Comparison of ENCODE assay signal across 11 mouse cellular contexts in genomic region chr5:111538560-111539450, GRCm38 (mm10).
DNase-seq lines count a peak whose midpoint lies in the region; ATAC-seq and TF ChIP-seq lines count a peak whose summit lies in the region.
"Had no signal": no experiment of that assay in that cellular context is flagged by ENCODE, and none has a peak within 500 bp of the region (broad histone marks: within the 10 kb centered on the region; RNA-seq: fewer than 3 reads in every experiment).

No protein-coding gene starts in this region.

- peaks cover 92% of the 10 kb centered on the region for H3K9me3 ChIP-seq in G1E (replicated peaks)
- no peaks in the 10 kb centered on the region for H3K9me3 ChIP-seq in hindbrain, embryonic 10.5 days

- peak overlapping the region; percentile 79 for H3K27ac ChIP-seq in hindbrain, embryonic 10.5 days

- H3K27me3 ChIP-seq in G1E (ENCODE audit: insufficient read depth, low read length): no peaks in the 10 kb centered on the region
- H3K27me3 ChIP-seq in hindbrain, embryonic 10.5 days (ENCODE audit: insufficient read depth, poor library complexity, severe bottlenecking): peaks cover 17% of the 10 kb centered on the region

- intact Hi-C loops in left cerebral cortex, postnatal 25 days (cut with DNase I): no loop called here

- ATAC-seq in G1E (ENCODE audit: extremely low read depth, insufficient number of reproducible peaks, low FRiP score, poor library complexity, severe bottlenecking): no peak
- ATAC-seq in megakaryocyte progenitor cell, adult 5-6 weeks (replicated peaks; ENCODE audit: poor library complexity): no peak
- no peak for ATAC-seq in megakaryocyte, adult 5-6 weeks (ENCODE audit: poor library complexity, severe bottlenecking)
- ATAC-seq: liver, postnatal 0 days had no signal

- TF ChIP-seq CTCF in G1E (IDR thresholded peaks at IDR 0.05; ENCODE audit: low read depth, low read length): no peak
- TF ChIP-seq CTCF in brain, embryonic 14.5 days (IDR thresholded peaks at IDR 0.05; ENCODE audit: borderline replicate concordance, extremely low read depth, insufficient read depth, insufficient read length): no peak

- WGBS in hindbrain, embryonic 10.5 days: 69% methylated on average over 13 of the region's 13 CpGs

- TF ChIP-seq POLR2A in brain, embryonic 14.5 days (IDR thresholded peaks at IDR 0.05; ENCODE audit: borderline replicate concordance, extremely low read depth, insufficient read depth, insufficient read length, poor library complexity, severe bottlenecking): no peak

- DNase-seq in G1E (ENCODE audit: low spot score): no peak
- DNase-seq in brain, embryonic 14.5 days (ENCODE audit: low read depth): peak; percentile 95
- peak; percentile 71 for DNase-seq in hindbrain, embryonic 10.5 days (ENCODE audit: low spot score)
- peak; percentile 63 for DNase-seq in mesoderm, embryonic 11.5 days (ENCODE audit: low read depth, low spot score)
- no peak for DNase-seq in left cerebral cortex, postnatal 25 days (ENCODE audit: low spot score in 2 of 2)
- DNase-seq: adrenal gland, postnatal 25 days; cerebellum, adult 11 months; kidney, postnatal 25 days; liver, postnatal 0 days had no signal

- H3K4me1 ChIP-seq in G1E (ENCODE audit: insufficient read depth, low read depth, low read length): no peaks in the 10 kb centered on the region
- H3K4me1 ChIP-seq in hindbrain, embryonic 10.5 days (replicated peaks): peaks cover 68% of the 10 kb centered on the region

- H3K36me3 ChIP-seq in G1E (replicated peaks): no peaks in the 10 kb centered on the region
- no peaks in the 10 kb centered on the region for H3K36me3 ChIP-seq in hindbrain, embryonic 10.5 days

- H3K4me3 ChIP-seq in G1E (ENCODE audit: low read depth, low read length): peak overlapping the region; percentile 28; the same call in 1 of the 2 replicates
- H3K4me3 ChIP-seq in hindbrain, embryonic 10.5 days: no peak overlapping the region

Comparison
In these comparisons a context has a peak if more than half of its experiments do, and no peak if none do; other contexts are left out.
1. DNase-seq: peak in brain, embryonic 14.5 days (single experiment), hindbrain, embryonic 10.5 days (single experiment) and mesoderm, embryonic 11.5 days (single experiment); none in G1E (single experiment) and left cerebral cortex, postnatal 25 days (0 of 2).